Mouse (Mus musculus) liver, embryonic 14.5 days (tissue): ENCODE results near the gene Efna5.

Experiments
- CTCF ChIP-seq: IDR thresholded peaks from 2 replicates; pipeline ENCODE4 v1.5.1; 2016; ENCODE audit warnings: antibody characterized with exemption, low read depth, control low read depth
- EP300 ChIP-seq: IDR thresholded peaks from 2 replicates; pipeline ENCODE4 v1.6.1; 2016; ENCODE audit warnings: antibody characterized with exemption, low read depth

- no peak for TF ChIP-seq CTCF
- TF ChIP-seq EP300 = no peak
Measured at GRCm38 (mm10) chr17:62657832-62658630, 223.1 kb downstream of the Efna5 start.
